Mouse (Mus musculus) embryonic facial prominence, embryonic 14.5 days (tissue): ENCODE measurements at regions not wholly inside any gene's neighbourhood (a gene's known extent, or its start where the extent isn't known, plus 50 kb on each side); places are given as distances from the start of the nearest gene placed in this dataset.

ENCODE experiments used
- ATAC-seq: fragments of 200-750 bp; cut with Nextera tagmentation; 2 replicates; pipeline ENCODE4 v1.8.0; 2017; ENCODE audit warnings: low read depth, moderate number of reproducible peaks, moderate TSS enrichment
- DNase-seq: peaks from one replicate; pipeline ENCODE4 v3.0.0-alpha.2; 2015; ENCODE audit warnings: low spot score
- H3K27ac ChIP-seq: fragments of 300-500 bp; sonication (generic); replicated peaks from 2 replicates; pipeline ENCODE4 v1.5.1; 2014; ENCODE audit warnings: low read depth, mild to moderate bottlenecking, low read length, moderate library complexity
- H3K27me3 ChIP-seq: fragments of 300-500 bp; sonication (generic); replicated peaks from 2 replicates; pipeline ENCODE4 v1.6.1; 2014; ENCODE audit warnings: low read length; ENCODE audit not compliant: control insufficient read depth, insufficient read depth
- H3K36me3 ChIP-seq: fragments of 300-500 bp; sonication (generic); 2 replicates; pipeline ENCODE4 v1.6.1; 2014; ENCODE audit warnings: low read length, mixed read lengths; ENCODE audit not compliant: control insufficient read depth, insufficient read depth
- H3K4me1 ChIP-seq: fragments of 300-500 bp; sonication (generic); 2 replicates; pipeline ENCODE4 v1.6.1; 2014; ENCODE audit warnings: antibody characterized with exemption, low read length; ENCODE audit not compliant: control insufficient read depth, insufficient read depth
- H3K4me2 ChIP-seq: fragments of 300-500 bp; sonication (generic); 2 replicates; pipeline ENCODE4 v1.6.1; 2014; ENCODE audit warnings: low read depth, mild to moderate bottlenecking, low read length, moderate library complexity, mixed read lengths
- H3K4me3 ChIP-seq: fragments of 300-500 bp; sonication (generic); 2 replicates; pipeline ENCODE4 v1.5.1; 2014; ENCODE audit warnings: low read depth, mild to moderate bottlenecking, low read length
- H3K9ac ChIP-seq: fragments of 300-500 bp; sonication (generic); 2 replicates; pipeline ENCODE4 v1.6.1; 2014; ENCODE audit warnings: low read depth, mild to moderate bottlenecking, low read length, moderate library complexity, mixed read lengths
- H3K9me3 ChIP-seq: fragments of 300-500 bp; sonication (generic); 2 replicates; pipeline ENCODE4 v1.6.1; 2016; ENCODE audit warnings: low read length; ENCODE audit not compliant: control insufficient read depth
- WGBS: fragments of 180-500 bp; shearing (Covaris S2); extraction: QIAGEN DNeasy Blood & Tissue Kit; methylation state at CpG from one replicate; pipeline ENCODE4 v1.1.7; 2014; 5-methylcytosine and 5-hydroxymethylcytosine counted together

DNA sequence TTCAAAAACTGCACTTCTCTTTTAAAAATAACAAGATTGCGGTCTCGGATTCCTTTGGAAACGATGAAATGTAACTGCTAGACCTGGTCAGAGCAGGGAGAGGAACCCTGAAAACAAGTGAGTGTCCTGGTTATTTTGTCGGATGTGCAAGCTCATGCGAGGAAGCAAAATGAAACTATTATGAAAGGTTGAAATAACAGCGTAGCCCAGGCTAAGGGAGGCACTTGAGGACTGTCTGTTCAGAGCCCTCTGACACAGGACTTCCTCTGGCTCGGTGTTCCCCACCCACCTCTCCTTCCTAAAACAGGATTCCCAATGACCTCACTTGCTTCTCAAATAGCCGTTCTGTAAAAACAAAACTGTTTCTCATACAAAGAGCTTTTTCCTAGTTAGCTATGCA is 51.3 kb upstream of the S1pr1 start:
- Histone ChIP-seq H3K27me3 (no peaks in the 10 kb centered on the region), H3K27ac (0 out of 2 replicates have a peak overlapping the region, but pooled peaks have one; percentile 5), H3K4me3 (no peak overlapping the region), H3K9me3 (no peaks in the 10 kb centered on the region), H3K9ac (no peak overlapping the region), H3K4me2 (0 out of 2 replicates have a peak overlapping the region, but pooled peaks have one; percentile 5), H3K4me1 (no peaks in the 10 kb centered on the region), H3K36me3 (no peaks in the 10 kb centered on the region)
- ATAC-seq (no peak), DNase-seq (peak; percentile 39)
- WGBS = 64% methylated on average over 8 of the region's 8 CpGs

DNA sequence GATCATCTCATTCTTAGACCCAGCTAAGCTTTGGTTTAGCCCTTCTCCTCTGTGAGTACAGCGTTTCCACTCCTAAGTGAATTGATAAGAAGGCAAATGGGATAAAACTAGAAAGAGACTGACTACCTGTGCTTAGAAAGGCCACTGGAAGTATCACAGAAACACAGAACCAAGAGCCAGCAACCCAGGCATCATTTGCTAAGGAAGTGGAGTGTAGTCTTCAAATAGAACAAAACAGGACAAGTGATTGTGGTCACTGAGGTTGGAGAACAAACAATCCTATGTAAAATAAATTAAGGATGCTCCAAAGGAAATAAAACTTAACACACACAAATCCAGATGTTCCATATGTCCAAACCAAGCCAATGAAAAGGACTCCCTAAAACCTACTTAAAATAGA is 53.4 kb upstream of the S1pr1 start:
- H3K4me2 ChIP-seq = no peak overlapping the region
- no peaks in the 10 kb centered on the region for H3K9me3 ChIP-seq
- H3K9ac ChIP-seq = no peak overlapping the region
- H3K4me3 ChIP-seq = no peak overlapping the region
- H3K27ac ChIP-seq = no peak overlapping the region
- no peaks in the 10 kb centered on the region for H3K27me3 ChIP-seq
- no peaks in the 10 kb centered on the region for H3K36me3 ChIP-seq
- no peak for DNase-seq
- WGBS = 94% methylated on average over 1 of the region's 1 CpGs
- no peaks in the 10 kb centered on the region for H3K4me1 ChIP-seq
- ATAC-seq = no peak

DNA sequence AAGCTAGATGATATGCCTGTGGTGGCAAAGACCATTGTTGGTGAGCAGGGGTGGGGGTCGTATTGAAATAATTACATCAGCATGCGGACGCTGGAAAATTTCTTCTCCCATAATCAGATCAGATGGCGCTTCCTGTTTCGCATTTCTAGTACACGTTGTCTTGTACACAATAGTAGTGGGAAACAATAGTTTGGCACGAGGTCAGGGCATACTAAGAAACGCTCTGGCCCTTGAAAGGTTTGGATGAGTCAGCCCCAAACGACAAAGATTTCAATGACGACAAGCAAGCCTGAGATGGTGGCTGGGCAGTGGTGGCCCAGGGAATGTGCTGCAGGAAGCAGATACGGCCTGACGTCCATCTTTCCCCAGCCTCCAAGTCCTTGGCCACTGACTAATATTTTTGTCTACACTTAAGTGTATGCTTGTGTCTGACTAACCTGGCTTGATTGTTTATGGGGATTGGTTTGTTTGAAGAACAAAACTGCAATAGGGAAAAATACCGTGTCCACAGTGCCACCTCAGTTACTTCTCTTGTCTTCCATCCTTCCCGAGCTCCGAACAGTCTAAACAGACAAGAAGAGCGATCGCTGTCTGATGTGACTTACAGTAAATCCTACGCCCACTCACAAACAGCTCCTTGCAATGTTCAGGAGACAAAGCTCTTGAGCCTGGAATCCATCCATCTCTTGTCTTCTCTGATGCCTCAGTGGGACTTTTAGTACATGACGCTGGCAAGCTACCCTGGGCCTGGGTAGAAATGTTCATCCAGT is 54.1 kb upstream of the S1pr1 start:
- 65% methylated on average over 19 of the region's 19 CpGs for WGBS
- Histone ChIP-seq H3K4me3 (no peak overlapping the region), H3K27me3 (no peaks in the 10 kb centered on the region), H3K9ac (no peak overlapping the region), H3K4me2 (no peak overlapping the region), H3K4me1 (no peaks in the 10 kb centered on the region), H3K9me3 (no peaks in the 10 kb centered on the region), H3K36me3 (no peaks in the 10 kb centered on the region), H3K27ac (no peak overlapping the region)
- DNase-seq (peak; percentile 66), ATAC-seq (no peak)

DNA sequence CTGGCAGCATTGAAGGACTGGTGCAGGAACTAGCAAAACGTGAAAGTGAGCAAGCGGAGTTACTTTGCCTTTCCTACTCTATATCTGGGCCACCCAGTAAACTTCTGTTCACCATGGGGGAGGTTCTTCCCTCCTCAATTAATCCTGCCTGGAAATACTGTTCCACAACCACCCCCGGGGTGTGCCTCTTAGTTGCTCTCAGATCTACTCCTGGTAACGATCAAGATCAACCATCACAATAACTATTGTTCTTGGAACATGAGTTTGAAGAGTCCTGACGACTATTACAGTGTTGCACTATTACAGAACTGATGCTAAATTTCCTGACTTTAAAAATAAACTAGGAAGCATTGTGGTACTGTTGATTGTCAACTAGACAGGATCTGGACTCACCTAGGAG is 57.8 kb upstream of the S1pr1 start:
- 83% methylated on average over 5 of the region's 5 CpGs for WGBS
- no peak overlapping the region for H3K4me3 ChIP-seq
- H3K36me3 ChIP-seq = no peaks in the 10 kb centered on the region
- ATAC-seq (no peak), DNase-seq (no peak)
- no peak overlapping the region for H3K9ac ChIP-seq
- no peaks in the 10 kb centered on the region for H3K4me1 ChIP-seq
- H3K9me3 ChIP-seq = no peaks in the 10 kb centered on the region
- no peak overlapping the region for H3K27ac ChIP-seq
- no peaks in the 10 kb centered on the region for H3K27me3 ChIP-seq
- no peak overlapping the region for H3K4me2 ChIP-seq

DNA sequence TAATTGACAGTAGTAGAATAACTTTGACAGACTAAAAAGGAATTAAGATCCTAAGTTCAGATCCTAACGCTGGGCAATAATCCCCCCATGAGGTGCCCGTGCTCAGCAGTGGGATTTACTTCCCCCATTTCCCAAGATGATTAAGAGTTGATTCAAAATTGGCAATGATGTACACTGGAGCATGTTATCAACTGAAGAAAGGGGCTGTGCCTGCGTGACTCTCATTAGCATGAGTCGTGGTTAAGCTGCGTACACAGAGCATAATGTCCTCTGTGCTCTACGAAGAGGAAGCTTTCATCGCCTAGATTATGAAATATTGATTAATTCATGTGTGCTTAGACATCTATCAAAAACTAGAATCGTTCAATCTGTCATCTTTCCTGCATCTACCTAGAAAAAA is 59.4 kb upstream of the S1pr1 start:
- Histone ChIP-seq H3K4me1 (no peaks in the 10 kb centered on the region), H3K4me3 (no peak overlapping the region), H3K4me2 (no peak overlapping the region), H3K27me3 (no peaks in the 10 kb centered on the region), H3K9ac (no peak overlapping the region), H3K27ac (no peak overlapping the region), H3K9me3 (no peaks in the 10 kb centered on the region), H3K36me3 (no peaks in the 10 kb centered on the region)
- DNase-seq = no peak
- 82% methylated on average over 8 of the region's 8 CpGs for WGBS
- ATAC-seq = peak; percentile 26; the same call in 1 of the 2 replicates

DNA sequence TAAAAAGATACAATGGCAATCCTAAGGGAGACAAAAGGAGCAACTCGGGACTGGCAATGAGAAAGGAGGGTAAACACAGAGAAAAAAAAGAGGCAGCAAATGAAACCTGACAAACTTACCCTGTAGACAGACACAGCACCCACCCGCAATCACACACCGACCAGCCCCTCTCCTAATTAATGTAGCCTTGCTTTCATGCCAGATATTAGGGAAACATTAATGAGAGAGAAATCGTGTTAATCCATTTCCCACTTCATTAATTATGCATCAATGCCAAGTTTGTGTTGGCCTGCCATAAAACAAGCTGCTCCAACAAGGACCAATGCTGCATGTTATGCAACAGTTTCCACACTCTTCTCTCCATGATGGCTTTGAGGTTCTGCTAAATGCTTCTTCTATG is 59.9 kb upstream of the S1pr1 start:
- H3K9me3 ChIP-seq = no peaks in the 10 kb centered on the region
- H3K4me2 ChIP-seq = no peak overlapping the region
- no peaks in the 10 kb centered on the region for H3K27me3 ChIP-seq
- no peaks in the 10 kb centered on the region for H3K4me1 ChIP-seq
- 71% methylated on average over 4 of the region's 4 CpGs for WGBS
- H3K9ac ChIP-seq = no peak overlapping the region
- no peak for DNase-seq
- no peak overlapping the region for H3K4me3 ChIP-seq
- no peak for ATAC-seq
- H3K27ac ChIP-seq = no peak overlapping the region
- H3K36me3 ChIP-seq = no peaks in the 10 kb centered on the region

DNA sequence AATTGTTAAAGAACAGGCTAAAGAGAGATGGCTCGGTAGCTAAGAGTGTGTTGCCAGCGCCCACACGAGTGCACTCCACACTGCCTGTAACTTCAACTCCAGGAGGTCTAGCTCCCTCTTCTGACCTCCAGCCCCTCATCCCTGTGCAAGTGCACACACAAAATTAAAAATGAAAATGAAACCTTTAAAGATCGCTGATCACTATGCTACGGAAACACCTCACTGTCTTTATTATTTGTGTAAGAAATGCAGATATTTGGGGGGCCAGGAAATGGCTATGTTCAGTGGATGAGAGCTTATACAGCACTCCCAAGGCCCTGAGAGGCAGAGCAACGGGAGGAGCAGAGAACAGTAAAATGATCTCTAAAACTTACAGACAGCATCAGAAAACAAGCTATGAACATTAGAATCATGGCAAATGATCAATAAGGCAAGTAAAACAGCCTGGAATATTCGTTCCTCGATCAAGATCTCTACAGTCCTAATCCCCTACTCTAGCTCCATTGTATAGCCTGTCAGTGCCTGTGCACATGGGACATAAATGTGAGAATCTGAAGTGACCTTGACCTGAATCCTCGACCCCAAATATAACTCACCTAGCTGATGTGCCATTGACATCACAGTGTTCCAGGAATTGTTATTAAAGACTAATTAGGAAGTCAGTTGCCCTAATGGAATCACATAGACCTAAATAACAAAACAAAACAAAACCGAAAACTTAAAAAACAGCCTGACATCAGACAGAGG is 64.4 kb upstream of the S1pr1 start:
- Histone ChIP-seq H3K36me3 (no peaks in the 10 kb centered on the region), H3K4me1 (no peaks in the 10 kb centered on the region), H3K4me2 (no peak overlapping the region), H3K9me3 (no peaks in the 10 kb centered on the region), H3K9ac (no peak overlapping the region), H3K4me3 (no peak overlapping the region), H3K27ac (no peak overlapping the region), H3K27me3 (no peaks in the 10 kb centered on the region)
- DNase-seq (no peak), ATAC-seq (no peak)
- WGBS = 82% methylated on average over 10 of the region's 10 CpGs

DNA sequence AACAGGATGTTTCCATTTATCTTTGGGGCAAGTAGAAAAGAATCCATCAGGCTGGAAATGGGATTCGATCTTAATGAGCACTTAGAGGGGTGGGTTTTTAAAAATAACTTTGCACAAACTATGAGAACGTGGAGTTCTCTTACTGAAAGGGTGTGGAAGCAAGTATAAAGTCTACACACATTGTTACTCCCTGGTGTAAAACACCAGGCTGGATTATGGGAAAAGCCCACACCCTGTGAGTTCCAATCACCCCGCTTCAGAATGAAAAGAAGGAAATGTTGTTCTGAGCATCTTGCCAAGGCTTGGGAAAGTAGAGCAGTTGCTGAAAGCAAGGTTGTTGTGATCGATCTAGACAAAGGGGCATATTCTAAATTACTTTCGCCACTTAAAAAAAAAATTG is 65.0 kb upstream of the S1pr1 start:
- ATAC-seq = no peak
- no peak for DNase-seq
- no peak overlapping the region for H3K9ac ChIP-seq

DNA sequence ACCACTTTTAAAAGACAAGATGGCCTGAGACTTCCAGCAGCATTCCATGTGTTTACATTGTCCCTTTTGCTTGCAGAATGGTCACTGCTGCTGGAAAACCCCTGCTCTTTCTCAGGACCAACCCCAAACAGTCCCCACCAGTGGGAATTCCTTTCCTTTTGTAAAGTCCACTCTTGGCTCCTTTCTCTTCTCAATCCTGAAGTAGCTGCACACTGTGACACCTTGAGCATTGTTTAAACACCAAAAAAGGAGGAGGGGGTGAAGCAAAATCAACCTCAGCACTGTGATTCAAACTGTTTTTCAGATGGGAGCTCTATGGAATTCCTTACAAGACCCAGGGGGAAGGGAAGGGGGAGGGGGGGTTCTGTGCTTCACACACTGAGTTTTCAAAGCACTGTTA is 67.9 kb upstream of the S1pr1 start:
- Histone ChIP-seq H3K4me3 (no peak overlapping the region), H3K4me2 (no peak overlapping the region), H3K4me1 (peaks cover 4% of the 10 kb centered on the region; the same call in 1 of the 2 replicates), H3K27me3 (no peaks in the 10 kb centered on the region), H3K36me3 (no peaks in the 10 kb centered on the region), H3K27ac (no peak overlapping the region), H3K9ac (no peak overlapping the region), H3K9me3 (no peaks in the 10 kb centered on the region)
- ATAC-seq = no peak
- no peak for DNase-seq

More for the DNA sequence above, 65.0 kb upstream of the S1pr1 start:
- Histone ChIP-seq H3K27ac (no peak overlapping the region), H3K4me1 (no peaks in the 10 kb centered on the region), H3K9me3 (no peaks in the 10 kb centered on the region), H3K4me3 (no peak overlapping the region), H3K36me3 (no peaks in the 10 kb centered on the region), H3K4me2 (no peak overlapping the region), H3K27me3 (no peaks in the 10 kb centered on the region)
- WGBS = 75% methylated on average over 5 of the region's 5 CpGs
